Mouse (Mus musculus) bone marrow, adult 2 months (tissue): ENCODE data around the gene Prss35.

ENCODE experiments used
- CTCF ChIP-seq: fragments of 200-500 bp; IDR thresholded peaks from 2 replicates; pipeline ENCODE4 v1.5.1; 2011; ENCODE audit warnings: low read length, control low read depth; ENCODE audit not compliant: control insufficient read depth, insufficient read depth
- POLR2A ChIP-seq: fragments of 200-500 bp; IDR thresholded peaks from 2 replicates; pipeline ENCODE4 v1.6.1; 2011; ENCODE audit warnings: low read depth, mild to moderate bottlenecking, control low read depth, low read length, borderline replicate concordance; ENCODE audit not compliant: control insufficient read depth

GRCm38 (mm10) chr9:86791927-86792326 lies 48.5 kb downstream of the Prss35 start:
- TF ChIP-seq CTCF: no peak
- no peak for TF ChIP-seq POLR2A
